Mouse (Mus musculus): ENCODE measurements around the gene Klhdc8a. TPM values are rescaled to one million over a fixed set of nuclear protein-coding genes. Genes with fewer than 3 reads are reported as not detected.
A peak's percentile ranks its signal among the peaks of the same experiment; 100 is the strongest.
"Not testable (repeated sequence)": the region's sequence is repeated elsewhere in the genome, so short reads cannot be mapped to it uniquely, and the experiment has no call there.

The Klhdc8a gene
- total RNA-seq, 2 experiments from 2014 or later: 3.0 to 3.3 TPM

DNA sequence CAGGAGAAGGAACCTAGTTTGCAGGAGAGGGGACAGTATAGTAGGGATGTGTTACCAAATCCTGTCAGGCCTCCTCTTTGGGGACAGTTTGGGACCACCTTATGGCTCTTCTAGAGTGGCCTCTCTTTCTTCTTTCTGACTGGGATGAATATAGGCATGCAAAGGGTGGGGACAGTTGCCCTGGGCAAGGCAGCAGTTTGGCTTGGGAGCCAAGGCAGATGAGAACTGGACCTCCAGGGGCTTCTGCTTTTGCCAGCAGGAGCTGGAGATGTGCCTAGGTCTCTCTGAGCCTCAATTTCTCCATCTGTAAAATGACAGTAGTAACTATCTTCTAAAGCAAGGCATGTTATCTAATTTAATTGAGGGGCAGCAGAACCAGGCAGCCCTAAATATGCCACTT lies 48.5 kb downstream of the Klhdc8a start:
- no peak for DNase-seq

DNA sequence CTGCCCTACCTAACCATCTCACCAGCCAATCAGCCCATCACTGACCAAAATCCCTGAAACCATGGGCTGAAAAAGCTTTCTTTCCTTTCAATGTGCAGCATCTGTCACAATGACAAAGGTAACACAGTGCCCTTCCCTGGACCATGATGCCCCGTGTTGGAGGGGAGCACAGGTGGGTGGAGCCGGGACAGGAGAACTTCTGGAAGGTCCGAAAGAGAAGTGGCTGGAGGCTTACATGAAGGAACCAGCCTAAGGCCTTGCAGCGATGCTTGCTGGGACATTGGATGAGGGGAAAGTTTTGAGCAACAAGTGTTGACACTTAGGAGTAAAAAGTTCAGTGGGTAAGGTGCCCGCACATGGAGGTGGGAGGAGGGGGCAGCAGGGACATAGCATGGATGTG lies 50.0 kb downstream of the Klhdc8a start:
- DNase-seq: no peak

DNA sequence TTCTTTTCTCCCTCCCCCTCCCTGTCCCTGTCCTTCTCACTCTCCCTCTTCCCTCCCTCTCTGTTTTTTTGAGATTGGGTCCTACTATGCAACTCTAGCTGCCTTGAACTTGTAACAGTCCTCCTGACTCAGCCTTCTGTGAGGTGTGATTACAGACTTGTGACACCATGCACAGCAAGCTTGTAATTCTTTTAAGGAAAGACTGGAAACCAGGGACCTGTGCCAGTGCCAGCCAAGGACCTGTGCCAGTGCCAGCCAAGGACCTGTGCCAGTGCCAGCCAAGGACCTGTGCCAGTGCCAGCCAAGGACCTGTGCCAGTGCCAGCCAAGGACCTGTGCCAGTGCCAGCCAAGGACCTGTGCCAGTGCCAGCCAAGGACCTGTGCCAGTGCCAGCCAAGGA lies 50.6 kb downstream of the Klhdc8a start:
- not testable (repeated sequence) for DNase-seq

- not testable (repeated sequence) for DNase-seq
Observed at GRCm38 (mm10) chr1:132349601-132350000, 51.2 kb downstream of the Klhdc8a start.

- no peak for DNase-seq
Observed at GRCm38 (mm10) chr1:132351058-132351457, 52.6 kb downstream of the Klhdc8a start.

- no peak for DNase-seq
Observed at GRCm38 (mm10) chr1:132353389-132353788, 55.0 kb downstream of the Klhdc8a start.

GRCm38 (mm10) chr1:132354234-132354633 lies 55.8 kb downstream of the Klhdc8a start:
- DNase-seq: no peak

GRCm38 (mm10) chr1:132355162-132355601 lies 56.8 kb downstream of the Klhdc8a start:
- no peak for DNase-seq

- peak; percentile 85 to 88 for DNase-seq
Observed at GRCm38 (mm10) chr1:132355841-132356242, 57.4 kb downstream of the Klhdc8a start.

GRCm38 (mm10) chr1:132356841-132357240 lies 58.4 kb downstream of the Klhdc8a start:
- DNase-seq: no peak

Other genes with a start within 250 kb of the Klhdc8a start
- gene Mfsd4a, start 230.6 kb upstream of the Klhdc8a start, total RNA-seq (2021): 10 to 100 TPM; 58.3 to 62.8 TPM
- gene Cdk18, start 158.9 kb upstream of the Klhdc8a start, total RNA-seq (2021): 10 to 100 TPM; 23.2 to 27.2 TPM
- under 1 TPM in 1 of 2 experiments, not detected in 1; 0.58 TPM for gene Lemd1, start 107.2 kb upstream of the Klhdc8a start, total RNA-seq (2021)
- under 1 TPM; 0.46 to 0.50 TPM for gene AC124108.1, start 107.2 kb upstream of the Klhdc8a start, total RNA-seq (2021)
- gene Gm10188, start 68.9 kb upstream of the Klhdc8a start, total RNA-seq (2021): not detected
- gene Nuak2, start 17.5 kb downstream of the Klhdc8a start, total RNA-seq (2021): 1 to 10 TPM in 1 of 2 experiments, under 1 TPM in 1; 0.63 to 1.1 TPM
- 100 to 1,000 TPM; 240 to 247 TPM for gene Tmcc2, start 92.7 kb downstream of the Klhdc8a start, total RNA-seq (2021)
- gene Dstyk, start 118.9 kb downstream of the Klhdc8a start, total RNA-seq (2021): 10 to 100 TPM; 53.1 to 54.0 TPM
- 10 to 100 TPM; 69.1 to 71.6 TPM for gene Rbbp5, start 178.7 kb downstream of the Klhdc8a start, total RNA-seq (2021)
- gene Tmem81, start 207.6 kb downstream of the Klhdc8a start, total RNA-seq (2021): 1 to 10 TPM; 5.1 to 7.3 TPM
- gene Cntn2, start 244.6 kb downstream of the Klhdc8a start, total RNA-seq (2021): 10 to 100 TPM; 71.6 to 85.6 TPM